12 mouse cellular contexts compared by ENCODE assay signal in genomic region chr7:133010477-133010876, GRCm38 (mm10).
A peak's percentile ranks its signal among the peaks of the same experiment; 100 is the strongest.
DNase-seq lines count a peak whose midpoint lies in the region; ATAC-seq and TF ChIP-seq lines count a peak whose summit lies in the region.
"Had no signal": no experiment of that assay in that cellular context is flagged by ENCODE, and none has a peak within 500 bp of the region (broad histone marks: within the 10 kb centered on the region; RNA-seq: fewer than 3 reads in every experiment).

No protein-coding gene starts in this region.

- H3K4me3 ChIP-seq in embryonic facial prominence, embryonic 12.5 days, result no peak overlapping the region
- H3K4me3 ChIP-seq in embryonic facial prominence, embryonic 10.5 days, result no peak overlapping the region
- H3K4me3 ChIP-seq in intestine, embryonic 15.5 days (replicated peaks), result no peak overlapping the region
- H3K4me3 ChIP-seq in intestine, postnatal 0 days (ENCODE audit: low read depth, low read length), result no peak overlapping the region
- no peak overlapping the region for H3K4me3 ChIP-seq in embryonic facial prominence, embryonic 15.5 days (replicated peaks)
- H3K4me3 ChIP-seq in midbrain, embryonic 16.5 days (ENCODE audit: low read depth, low read length), result no peak overlapping the region
- H3K4me3 ChIP-seq: erythroblast, embryonic 14.5 days; limb, embryonic 15.5 days had no signal

- no peak for ATAC-seq in embryonic facial prominence, embryonic 12.5 days (ENCODE audit: insufficient number of reproducible peaks, insufficient read depth, low FRiP score, low TSS enrichment)
- no peak for ATAC-seq in intestine, embryonic 15.5 days
- ATAC-seq in intestine, postnatal 0 days, result no peak
- ATAC-seq in embryonic facial prominence, embryonic 15.5 days (ENCODE audit: insufficient number of reproducible peaks, low FRiP score, low TSS enrichment, low read depth), result no peak
- no peak for ATAC-seq in midbrain, embryonic 16.5 days

- no peak for TF ChIP-seq CTCF in intestine, postnatal 0 days (IDR thresholded peaks at IDR 0.05; ENCODE audit: low read depth)

- H3K4me1 ChIP-seq in embryonic facial prominence, embryonic 12.5 days, result peaks cover 50% of the 10 kb centered on the region
- H3K4me1 ChIP-seq in embryonic facial prominence, embryonic 10.5 days, result peaks cover 76% of the 10 kb centered on the region
- peaks cover 63% of the 10 kb centered on the region for H3K4me1 ChIP-seq in intestine, embryonic 15.5 days (replicated peaks)
- H3K4me1 ChIP-seq in intestine, postnatal 0 days (replicated peaks; ENCODE audit: control insufficient read depth, insufficient read depth, low read length), result peaks cover 11% of the 10 kb centered on the region
- H3K4me1 ChIP-seq in embryonic facial prominence, embryonic 15.5 days, result peaks cover 81% of the 10 kb centered on the region
- peaks cover 56% of the 10 kb centered on the region for H3K4me1 ChIP-seq in midbrain, embryonic 16.5 days (ENCODE audit: control insufficient read depth, insufficient read depth, low read length)

- H3K27ac ChIP-seq in embryonic facial prominence, embryonic 12.5 days, result 0 out of 2 replicates have a peak overlapping the region, but pooled peaks have one; percentile 60
- H3K27ac ChIP-seq in embryonic facial prominence, embryonic 10.5 days (replicated peaks), result no peak overlapping the region; the same call in 1 of the 2 replicates
- H3K27ac ChIP-seq in intestine, embryonic 15.5 days, result peak overlapping the region; percentile 32; the same call in 1 of the 2 replicates
- no peak overlapping the region; the same call in 1 of the 2 replicates for H3K27ac ChIP-seq in intestine, postnatal 0 days (ENCODE audit: low read depth, low read length)
- H3K27ac ChIP-seq in embryonic facial prominence, embryonic 15.5 days (replicated peaks), result peak overlapping the region; percentile 78; the same call in 1 of the 2 replicates
- H3K27ac ChIP-seq in midbrain, embryonic 16.5 days (ENCODE audit: low read length), result peak overlapping the region; percentile 75; the same call in 1 of the 2 replicates

- H3K27me3 ChIP-seq in embryonic facial prominence, embryonic 12.5 days, result no peaks in the 10 kb centered on the region
- H3K27me3 ChIP-seq in embryonic facial prominence, embryonic 10.5 days (replicated peaks; ENCODE audit: low read depth, poor library complexity, severe bottlenecking), result no peaks in the 10 kb centered on the region
- no peaks in the 10 kb centered on the region for H3K27me3 ChIP-seq in intestine, embryonic 15.5 days (replicated peaks)
- H3K27me3 ChIP-seq in intestine, postnatal 0 days (replicated peaks; ENCODE audit: control insufficient read depth, insufficient read depth, low read length), result no peaks in the 10 kb centered on the region
- H3K27me3 ChIP-seq in embryonic facial prominence, embryonic 15.5 days, result no peaks in the 10 kb centered on the region
- H3K27me3 ChIP-seq in midbrain, embryonic 16.5 days (ENCODE audit: control insufficient read depth, insufficient read depth, low read depth, low read length), result no peaks in the 10 kb centered on the region
- H3K27me3 ChIP-seq: limb, embryonic 15.5 days had no signal

- H3K4me2 ChIP-seq in embryonic facial prominence, embryonic 12.5 days (replicated peaks), result no peak overlapping the region
- H3K4me2 ChIP-seq in intestine, embryonic 15.5 days (replicated peaks), result no peak overlapping the region
- no peak overlapping the region for H3K4me2 ChIP-seq in intestine, postnatal 0 days (replicated peaks; ENCODE audit: low read depth)
- no peak overlapping the region for H3K4me2 ChIP-seq in embryonic facial prominence, embryonic 15.5 days (replicated peaks)
- H3K4me2 ChIP-seq in midbrain, embryonic 16.5 days (ENCODE audit: low read length), result no peak overlapping the region
- H3K4me2 ChIP-seq: limb, embryonic 15.5 days had no signal

- 92% methylated on average over 3 of the region's 3 CpGs for WGBS in embryonic facial prominence, embryonic 12.5 days
- 92% methylated on average over 3 of the region's 3 CpGs for WGBS in embryonic facial prominence, embryonic 10.5 days
- 70% methylated on average over 3 of the region's 3 CpGs for whole genome bisulfite sequencing in intestine, embryonic 15.5 days
- WGBS in intestine, postnatal 0 days, result 70% methylated on average over 3 of the region's 3 CpGs
- 83% methylated on average over 3 of the region's 3 CpGs for WGBS in embryonic facial prominence, embryonic 15.5 days
- whole genome bisulfite sequencing in midbrain, embryonic 16.5 days, result 87% methylated on average over 3 of the region's 3 CpGs

- no peaks in the 10 kb centered on the region for H3K9me3 ChIP-seq in embryonic facial prominence, embryonic 12.5 days
- no peaks in the 10 kb centered on the region for H3K9me3 ChIP-seq in embryonic facial prominence, embryonic 10.5 days
- no peaks in the 10 kb centered on the region for H3K9me3 ChIP-seq in intestine, embryonic 15.5 days
- no peaks in the 10 kb centered on the region for H3K9me3 ChIP-seq in intestine, postnatal 0 days (ENCODE audit: control insufficient read depth)
- no peaks in the 10 kb centered on the region for H3K9me3 ChIP-seq in embryonic facial prominence, embryonic 15.5 days (replicated peaks)
- no peaks in the 10 kb centered on the region for H3K9me3 ChIP-seq in midbrain, embryonic 16.5 days (replicated peaks; ENCODE audit: control insufficient read depth, low read length, poor library complexity, severe bottlenecking)
- H3K9me3 ChIP-seq: limb, embryonic 15.5 days had no signal

- no peak overlapping the region for H3K9ac ChIP-seq in embryonic facial prominence, embryonic 12.5 days
- no peak overlapping the region for H3K9ac ChIP-seq in intestine, embryonic 15.5 days
- H3K9ac ChIP-seq in intestine, postnatal 0 days (ENCODE audit: low read depth, low read length), result no peak overlapping the region
- H3K9ac ChIP-seq in embryonic facial prominence, embryonic 15.5 days, result no peak overlapping the region
- no peak overlapping the region for H3K9ac ChIP-seq in midbrain, embryonic 16.5 days (ENCODE audit: low read depth, low read length)
- H3K9ac ChIP-seq: limb, embryonic 15.5 days had no signal

- no peak for DNase-seq in embryonic facial prominence, embryonic 10.5 days (ENCODE audit: low spot score)
- no peak for DNase-seq in thymus, postnatal 36 days
- DNase-seq in ovary, postnatal 14 days (ENCODE audit: low spot score), result no peak
- DNase-seq: spleen, adult 18-20 months; thymus, postnatal 25 days had no signal

- H3K36me3 ChIP-seq in embryonic facial prominence, embryonic 12.5 days, result peaks cover 19% of the 10 kb centered on the region
- H3K36me3 ChIP-seq in embryonic facial prominence, embryonic 10.5 days (replicated peaks), result peaks cover 69% of the 10 kb centered on the region
- peaks cover 5% of the 10 kb centered on the region; the same call in 1 of the 2 replicates for H3K36me3 ChIP-seq in intestine, embryonic 15.5 days
- H3K36me3 ChIP-seq in intestine, postnatal 0 days (ENCODE audit: control insufficient read depth, insufficient read depth), result peaks cover 15% of the 10 kb centered on the region; the same call in 1 of the 2 replicates
- peaks cover 3% of the 10 kb centered on the region; the same call in 1 of the 2 replicates for H3K36me3 ChIP-seq in embryonic facial prominence, embryonic 15.5 days
- no peaks in the 10 kb centered on the region for H3K36me3 ChIP-seq in midbrain, embryonic 16.5 days (ENCODE audit: control insufficient read depth, insufficient read depth, low read length)

Comparison
In these comparisons a context has a peak if more than half of its experiments do, and no peak if none do; other contexts are left out.
1. H3K27ac ChIP-seq: peak in embryonic facial prominence, embryonic 12.5 days (single experiment), intestine, embryonic 15.5 days (single experiment), embryonic facial prominence, embryonic 15.5 days (single experiment) and midbrain, embryonic 16.5 days (single experiment); none in embryonic facial prominence, embryonic 10.5 days (single experiment) and intestine, postnatal 0 days (single experiment).